Mouse (Mus musculus) testis, postnatal 10 days (tissue): ENCODE results near the gene Ehbp1.

Experiments
- DNase-seq: peaks from one replicate; pipeline ENCODE4 v3.0.0; 2021; ENCODE audit warnings: low spot score

Ehbp1 gene

DNA sequence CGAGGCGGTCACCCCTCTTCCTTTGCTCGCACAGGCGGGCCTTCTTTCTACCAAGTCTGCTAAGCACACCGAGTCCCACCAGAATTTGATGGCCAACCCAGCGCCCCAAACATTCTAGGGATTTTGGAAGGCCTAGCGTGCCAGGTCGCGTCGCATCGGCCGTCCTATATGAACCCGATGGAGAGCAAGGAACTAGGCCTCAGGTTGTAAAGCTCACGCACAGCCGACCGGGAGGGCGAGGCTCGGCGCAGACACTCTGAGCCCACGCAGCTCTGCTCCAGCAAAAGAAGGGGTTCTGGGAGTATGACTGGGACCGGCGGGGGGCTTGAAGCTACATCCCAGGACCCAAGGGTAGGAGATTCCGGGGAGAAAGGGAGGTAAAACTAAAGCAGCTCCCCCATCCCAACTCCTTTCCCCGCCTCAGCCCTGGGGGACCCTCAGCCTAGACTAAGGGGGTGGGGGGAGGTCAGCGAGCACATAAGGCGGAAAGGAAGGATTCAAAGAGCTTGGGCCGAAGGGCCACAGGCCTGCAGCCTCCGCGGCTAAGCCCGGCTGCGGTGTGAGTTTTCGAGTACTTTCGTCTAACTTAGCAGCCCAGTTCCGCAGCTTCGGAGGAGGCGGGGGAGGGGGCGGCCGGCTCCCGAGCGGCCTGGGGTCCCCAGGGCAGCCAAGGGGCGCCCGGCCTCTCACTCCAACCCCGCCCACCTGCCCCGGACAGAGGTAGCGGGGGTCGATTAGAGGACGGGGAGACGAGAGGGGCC is 341.6 kb downstream of the Ehbp1 start:
- peak; percentile 54 for DNase-seq

DNA sequence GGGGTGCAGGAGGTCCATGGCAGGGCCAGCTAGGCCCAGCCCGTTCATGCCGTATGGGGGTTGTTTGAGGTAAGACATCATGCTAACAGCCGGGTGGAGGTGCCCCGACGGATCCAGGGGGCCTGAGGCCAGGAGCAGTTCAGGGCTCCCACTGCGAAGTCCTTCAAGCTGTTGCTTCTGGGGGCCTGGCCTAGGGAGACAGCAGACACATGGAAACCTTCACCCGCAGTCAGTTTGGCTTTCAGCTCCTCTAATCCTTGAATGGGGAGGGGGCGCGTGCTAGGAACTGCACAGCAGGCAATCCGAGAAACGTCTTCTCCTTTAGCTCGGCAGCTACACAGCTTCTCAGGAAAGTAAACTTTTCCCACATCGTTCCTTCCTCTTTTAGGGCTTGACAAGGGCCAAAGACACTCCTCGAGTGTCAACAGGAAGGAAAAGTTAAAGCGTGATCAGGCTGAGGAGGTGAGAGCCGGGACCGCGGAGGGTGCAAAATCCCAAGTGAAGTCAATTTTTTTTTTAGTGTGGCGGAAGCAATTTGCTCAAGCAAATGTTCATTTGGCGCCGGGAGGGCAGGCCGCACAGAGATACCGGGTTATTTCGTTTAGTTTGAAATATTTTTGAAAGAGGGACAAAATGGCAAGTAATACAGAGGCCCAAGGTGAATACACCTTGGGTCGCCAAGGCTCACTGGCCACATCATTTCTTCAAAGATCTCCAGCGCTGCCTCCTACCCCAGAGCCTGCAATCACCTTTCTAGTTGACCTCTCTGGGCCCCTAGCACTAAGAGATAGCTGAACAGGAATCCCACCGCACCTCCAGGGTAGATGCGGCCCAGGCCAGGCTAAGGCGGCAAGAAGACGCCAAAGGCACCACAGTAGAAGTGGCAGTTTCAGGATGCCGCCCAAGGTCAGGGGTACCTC is 342.4 kb downstream of the Ehbp1 start:
- DNase-seq, result no peak

DNA sequence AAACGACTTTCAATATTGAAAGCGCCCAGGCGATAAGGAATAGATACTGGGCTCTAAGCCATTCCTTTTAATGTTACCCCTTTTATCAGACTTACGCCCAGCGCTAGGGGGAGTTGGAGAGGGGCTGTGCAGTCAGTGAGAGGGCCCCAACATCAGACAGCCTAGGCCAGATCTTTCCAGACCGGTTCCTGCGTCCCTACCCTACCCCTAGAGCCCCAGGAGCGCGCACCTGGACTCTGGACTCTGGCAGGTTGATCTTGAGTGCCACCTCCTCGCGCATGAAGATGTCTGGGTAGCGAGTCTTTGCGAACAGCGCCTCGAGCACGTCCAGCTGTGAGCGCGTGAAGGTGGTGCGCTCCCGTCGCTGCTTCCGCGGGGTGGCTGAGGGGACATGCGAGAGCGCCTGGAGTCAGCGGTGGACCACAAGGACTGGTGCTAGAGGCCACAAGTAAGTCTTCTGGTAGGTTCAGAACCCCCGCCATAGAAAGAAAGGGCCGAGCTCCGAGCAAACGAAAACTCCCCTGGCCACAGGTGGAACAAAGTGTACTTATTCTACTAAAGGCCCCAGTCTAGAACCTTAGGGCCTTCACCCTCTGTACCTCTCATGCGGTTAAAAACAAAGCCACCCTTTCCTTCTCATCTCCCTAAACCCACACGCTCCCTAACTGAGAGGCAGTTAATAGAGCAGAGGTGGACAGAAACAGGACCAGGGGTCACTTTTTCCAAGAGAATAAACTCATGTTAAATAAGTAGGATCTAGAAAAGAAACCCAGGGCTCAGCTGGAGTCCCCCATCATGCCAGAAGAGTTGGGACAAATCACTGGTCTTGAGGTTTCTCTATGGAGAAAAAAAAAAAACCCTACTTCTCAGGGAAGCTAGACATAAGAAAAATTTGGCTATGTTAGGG is 343.7 kb downstream of the Ehbp1 start:
- DNase-seq, result peak; percentile 42

DNA sequence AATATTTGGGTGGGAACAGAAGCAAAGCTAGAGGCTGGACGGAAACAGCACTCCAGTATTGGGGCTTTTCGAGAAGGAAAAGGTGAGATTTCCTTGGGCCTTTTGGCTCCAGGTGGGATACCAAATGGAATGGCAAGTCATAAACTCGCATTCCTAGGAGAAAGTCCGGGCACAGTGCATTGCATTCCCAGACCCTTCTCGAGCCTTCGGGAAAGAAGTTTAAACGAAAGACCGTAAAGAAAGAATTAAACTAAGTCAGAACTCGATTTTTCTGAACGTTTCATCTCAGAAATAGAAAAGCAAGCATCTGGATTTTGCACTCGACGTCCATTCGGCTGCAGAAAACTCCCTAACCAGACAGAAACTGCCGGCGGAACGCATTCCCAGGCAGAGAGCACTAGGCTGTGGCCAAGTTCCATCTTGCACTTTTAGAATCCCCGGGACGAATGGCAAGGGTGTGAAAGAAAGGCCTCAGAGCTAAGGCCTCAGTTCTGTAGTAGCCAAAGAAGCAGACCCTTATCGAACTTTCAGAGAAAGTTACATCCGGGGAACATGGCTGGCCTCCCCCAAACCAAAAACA is 344.4 kb downstream of the Ehbp1 start:
- DNase-seq, result no peak

DNA sequence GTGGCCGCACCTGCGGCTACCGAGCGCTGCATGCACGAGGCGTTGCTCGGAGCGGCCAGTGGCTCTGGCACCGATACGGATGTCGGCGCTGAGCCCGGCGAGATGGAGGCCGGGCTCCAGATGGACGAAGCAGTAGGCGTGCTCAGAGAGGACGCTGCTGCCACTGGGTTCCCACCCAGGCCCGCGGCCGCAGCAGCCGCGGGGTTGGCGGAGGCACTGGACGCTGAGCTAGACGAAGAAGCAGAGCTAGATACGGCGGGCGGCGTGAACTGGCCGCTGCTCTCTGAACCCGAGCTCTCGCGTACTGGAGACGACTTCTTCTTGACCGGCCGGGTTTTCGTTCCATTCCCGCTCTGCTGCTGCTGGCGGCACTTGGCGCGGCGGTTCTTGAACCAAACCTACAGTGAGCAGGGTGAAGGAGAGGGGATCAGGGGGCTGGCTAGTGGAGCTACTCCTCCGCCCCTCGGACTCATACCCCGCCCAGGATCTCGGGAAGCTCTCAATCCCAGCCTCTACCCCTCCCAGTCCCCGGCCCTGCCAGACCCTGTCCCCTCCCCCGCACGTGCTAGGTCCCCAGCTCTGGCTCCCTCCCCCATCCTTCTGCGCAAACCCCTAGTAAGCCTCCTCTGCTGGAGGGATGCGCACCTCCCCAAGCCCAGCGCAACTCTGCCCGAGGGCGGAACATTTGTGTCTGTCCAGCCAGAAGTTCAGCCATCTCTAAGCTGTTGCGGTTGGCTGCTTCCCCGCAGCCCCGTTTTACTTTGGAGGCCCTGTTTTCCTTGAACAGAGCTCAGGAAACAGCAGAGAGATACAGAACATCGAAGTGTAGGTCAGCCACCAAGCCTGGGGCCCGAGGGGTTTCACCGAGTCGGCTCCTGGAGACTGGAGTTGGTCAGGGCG is 345.2 kb downstream of the Ehbp1 start:
- DNase-seq, result peak; percentile 54

DNA sequence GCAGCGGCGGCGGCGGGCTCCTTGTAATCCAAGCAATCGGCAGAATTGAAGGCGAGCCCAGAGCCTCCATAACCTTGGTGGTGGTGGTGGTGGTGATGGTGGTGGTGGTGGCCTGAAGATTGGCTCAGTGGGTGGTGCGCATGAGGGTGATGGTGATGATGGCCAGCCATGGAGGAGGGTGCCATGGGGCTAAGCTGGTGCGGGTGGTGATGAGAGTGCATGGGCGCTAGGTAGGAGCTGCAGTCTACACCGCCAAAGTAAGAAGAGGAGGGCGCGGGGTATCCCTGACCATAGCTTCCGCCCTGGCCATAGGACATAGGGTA is 345.8 kb downstream of the Ehbp1 start:
- DNase-seq, result no peak

DNA sequence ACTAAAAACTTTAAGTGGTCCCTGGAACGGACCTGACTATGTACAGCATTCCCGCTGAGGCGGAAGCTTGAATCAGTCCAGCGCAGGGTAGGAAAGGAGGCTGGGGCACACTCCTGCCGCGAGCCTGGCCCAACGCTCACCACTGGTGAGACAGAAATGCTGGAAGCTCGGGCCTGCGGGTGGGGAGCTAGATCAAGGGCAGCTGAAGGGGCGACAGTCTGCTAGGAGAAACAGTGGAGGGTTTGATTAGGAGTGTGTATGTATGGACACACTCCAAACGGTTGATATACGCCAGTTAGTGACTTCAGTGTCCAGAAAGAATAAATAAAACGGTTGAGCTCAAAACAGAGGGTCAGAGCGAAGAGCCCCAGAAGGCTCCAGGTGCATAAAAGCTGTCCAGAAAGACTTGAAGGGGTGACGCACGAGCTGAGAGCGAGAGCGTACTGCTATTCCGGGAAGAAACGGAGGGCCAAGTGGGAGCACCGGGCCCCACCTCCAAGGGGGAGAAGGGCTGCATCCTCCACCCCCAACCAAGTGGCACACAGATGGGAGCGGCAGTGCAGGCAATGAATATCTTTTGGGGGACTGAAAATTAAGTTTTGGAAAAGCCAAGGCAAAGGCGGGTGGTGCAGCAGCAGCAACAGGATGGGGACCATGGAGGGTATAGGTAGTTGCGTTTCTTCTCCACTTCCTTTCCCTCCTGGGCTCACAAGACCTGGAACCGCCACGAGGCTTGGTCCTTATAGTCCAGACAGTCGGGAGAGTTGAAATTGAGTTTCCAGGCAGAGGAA is 346.4 kb downstream of the Ehbp1 start:
- DNase-seq, result no peak

DNA sequence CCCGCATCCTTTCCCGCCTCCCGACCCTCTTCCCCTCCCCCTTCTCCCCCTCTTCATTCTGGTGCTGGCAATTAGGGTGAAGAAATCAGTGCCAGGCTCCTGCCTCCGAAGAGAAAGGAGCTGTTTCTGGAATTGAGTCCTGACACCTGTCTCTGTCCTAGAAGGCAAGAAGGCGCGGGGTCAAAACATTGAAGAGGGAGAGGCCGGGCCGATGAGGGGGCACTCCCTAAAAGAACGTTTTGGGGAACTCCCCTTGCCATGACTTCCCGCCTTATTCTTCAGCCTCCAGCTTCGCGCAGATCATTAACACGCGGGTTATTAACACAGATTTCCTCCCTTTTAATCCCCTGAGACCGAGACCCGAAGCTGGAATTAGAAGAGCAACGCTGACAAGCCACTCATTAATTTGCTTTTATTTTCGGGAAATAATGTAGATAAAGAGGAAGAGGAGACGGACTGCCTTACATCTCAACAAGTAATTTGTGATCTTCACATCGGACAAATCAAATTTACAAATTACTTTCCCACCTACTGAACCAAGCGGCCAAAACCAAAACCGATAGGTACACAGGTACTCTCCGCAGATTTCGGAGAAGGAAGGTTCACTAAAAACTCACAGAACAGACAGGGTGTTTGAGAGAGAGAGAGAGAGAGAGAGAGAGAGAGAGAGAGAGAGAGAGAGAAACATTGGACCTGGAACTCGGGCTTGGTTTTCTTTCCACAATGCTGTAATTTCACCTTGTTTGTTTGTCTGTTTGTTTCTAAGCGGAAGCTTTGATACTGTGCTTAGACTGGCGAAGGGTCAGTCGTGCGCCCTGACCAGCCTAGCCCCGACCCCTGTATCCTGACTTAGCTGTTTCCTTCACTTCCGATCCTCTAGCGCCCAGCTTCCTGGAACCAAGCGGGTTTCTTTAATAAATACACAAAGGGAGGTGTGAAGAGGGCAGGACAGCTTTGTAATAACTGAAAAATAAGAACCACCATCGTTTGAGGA is 347.4 kb downstream of the Ehbp1 start:
- no peak for DNase-seq

DNA sequence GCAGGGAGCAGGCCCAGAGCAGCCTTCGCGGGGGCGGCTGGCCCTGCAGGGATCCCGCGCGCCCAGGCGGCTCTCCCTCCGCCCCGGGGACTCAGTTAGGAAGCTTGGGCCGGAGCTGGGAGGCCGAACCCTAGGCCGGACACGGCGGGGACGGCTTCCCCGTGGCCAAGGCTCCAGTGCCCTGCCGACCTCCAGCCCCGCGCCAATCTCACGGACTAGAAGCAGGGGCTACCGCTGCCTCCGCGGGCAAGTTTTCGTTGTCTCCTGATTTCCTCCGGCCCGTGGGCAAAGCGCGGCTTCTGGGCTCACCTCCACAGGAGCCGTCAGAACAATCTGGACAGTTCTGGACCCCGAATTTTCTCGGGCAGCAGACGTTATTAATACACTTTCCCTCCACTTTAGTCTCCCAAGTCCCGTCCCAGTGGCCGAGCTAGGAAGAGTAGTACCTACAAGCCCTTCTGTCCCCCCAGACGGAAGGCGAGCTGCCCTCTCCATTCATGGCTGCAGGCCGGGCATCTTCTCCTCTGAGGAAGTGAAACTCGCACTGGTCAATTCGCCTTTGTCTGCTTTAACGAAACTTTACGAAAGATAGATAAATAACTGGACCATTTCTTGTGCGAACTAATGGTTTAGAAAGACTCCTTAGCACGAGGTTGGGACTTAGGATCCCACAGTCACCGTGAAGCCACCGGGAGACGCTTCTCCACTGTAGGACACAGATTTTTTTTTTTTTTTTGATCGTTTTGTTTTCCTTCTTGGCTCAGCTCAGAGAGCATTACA is 348.3 kb downstream of the Ehbp1 start:
- DNase-seq, result peak; percentile 58

DNA sequence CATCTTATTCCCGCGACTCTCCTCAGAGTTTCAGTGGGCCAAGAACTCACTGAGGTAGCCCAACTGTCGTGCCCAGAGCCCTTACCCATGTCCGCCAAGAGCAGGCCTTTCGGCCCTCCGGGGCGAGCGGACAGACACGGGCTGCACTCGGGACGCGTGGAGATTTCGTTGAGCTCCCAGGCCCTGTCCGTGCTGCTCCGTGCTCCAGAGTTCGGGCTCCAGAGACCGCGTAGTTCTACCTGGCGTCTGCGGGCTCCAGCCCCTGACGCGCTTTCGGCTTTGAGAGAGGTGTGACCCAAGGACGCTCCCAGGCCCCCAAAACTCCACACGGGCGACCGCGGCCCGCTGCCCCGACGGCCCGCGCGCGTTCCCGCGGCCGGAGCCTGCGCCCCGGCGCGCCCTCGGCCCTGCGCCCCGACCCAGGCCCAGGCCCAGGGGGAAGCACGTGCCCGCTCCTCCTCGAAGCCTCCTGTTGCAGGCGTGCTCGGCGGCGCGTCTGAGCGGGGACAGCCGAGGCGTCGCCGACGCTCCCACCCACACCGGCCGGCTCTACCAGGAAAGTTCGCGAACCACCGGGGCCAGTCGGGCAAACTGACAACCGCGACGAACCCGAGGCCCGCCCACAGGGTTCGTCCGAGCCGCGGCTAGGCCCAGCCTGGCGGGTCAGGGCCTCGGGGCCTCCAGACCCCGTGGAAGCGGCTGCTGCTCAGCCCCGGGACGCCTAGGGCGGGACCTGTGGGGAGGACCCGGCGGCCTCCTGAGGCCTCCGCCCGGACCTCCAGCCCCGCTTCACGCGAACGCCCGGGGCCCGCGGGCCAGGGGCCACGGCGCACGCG is 349.1 kb downstream of the Ehbp1 start:
- DNase-seq, result peak; percentile 51

DNA sequence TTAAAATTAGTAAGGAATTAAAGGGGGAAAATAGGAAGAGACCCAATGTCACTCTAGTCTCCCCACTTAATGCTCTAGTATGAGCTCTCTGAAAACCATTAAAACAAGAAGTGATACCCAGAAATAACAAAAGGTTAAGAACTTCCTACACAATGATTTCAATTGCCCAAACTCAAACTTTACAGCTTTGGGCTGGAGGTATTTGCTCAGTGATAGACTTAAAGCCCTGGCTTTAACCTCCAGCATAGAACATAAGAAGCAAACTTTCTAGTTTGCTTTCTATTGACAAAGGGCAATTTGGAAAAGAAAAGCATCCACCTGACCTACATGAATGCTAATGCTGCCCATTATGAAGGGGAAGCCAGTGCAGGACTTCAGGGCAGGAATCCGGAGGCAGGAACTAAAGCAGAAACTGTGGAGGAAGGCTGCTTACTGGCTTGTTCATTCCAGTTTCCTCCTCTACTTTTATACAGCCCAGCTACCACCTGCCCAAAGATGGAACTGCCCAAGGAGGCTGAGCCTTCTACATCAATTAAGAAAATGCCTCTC is 353.6 kb downstream of the Ehbp1 start:
- no peak for DNase-seq

DNA sequence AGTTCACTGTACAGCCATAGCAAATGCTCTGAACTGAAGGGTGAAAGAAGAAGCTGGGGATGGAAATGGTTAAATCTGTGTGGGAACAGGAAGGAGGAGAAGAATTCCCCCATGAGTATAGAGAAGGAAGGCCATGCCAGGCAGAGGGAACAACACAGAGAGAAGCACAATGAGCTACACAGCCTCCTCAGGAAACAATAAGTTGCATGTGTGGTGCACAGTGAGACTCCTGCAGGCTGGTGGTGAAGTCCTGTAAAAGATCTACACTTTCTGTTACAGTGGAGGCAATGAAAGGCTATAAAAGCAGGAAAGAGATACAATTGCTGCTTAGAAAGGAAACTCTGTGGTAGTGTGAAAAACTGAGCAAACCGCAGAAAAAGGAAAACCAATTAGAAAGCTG is 357.0 kb downstream of the Ehbp1 start:
- no peak for DNase-seq

DNA sequence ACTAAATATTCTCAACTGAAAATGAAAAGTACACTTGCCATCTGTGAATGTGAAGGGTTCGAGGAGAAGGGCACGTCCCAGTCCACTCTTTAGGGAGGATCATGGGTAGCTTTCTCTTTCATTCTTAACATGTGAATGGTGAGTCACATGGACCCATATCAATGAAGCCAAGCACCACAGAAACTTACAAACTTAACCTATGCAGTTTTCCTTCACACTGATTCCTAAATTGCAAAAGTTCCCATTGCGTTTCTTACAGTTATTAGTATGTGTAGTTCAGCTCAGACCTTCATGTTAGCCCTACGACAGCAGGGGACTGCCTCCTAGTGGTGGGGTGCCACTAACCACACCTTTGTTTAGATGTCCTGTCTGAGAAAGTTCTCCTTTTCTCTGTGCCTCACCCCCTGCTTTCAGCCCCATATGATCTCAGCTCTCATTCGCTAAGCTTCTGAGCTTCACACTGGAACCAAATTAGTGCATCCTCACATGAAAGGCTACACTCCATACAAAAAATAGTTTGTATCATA is 368.0 kb downstream of the Ehbp1 start:
- no peak for DNase-seq

DNA sequence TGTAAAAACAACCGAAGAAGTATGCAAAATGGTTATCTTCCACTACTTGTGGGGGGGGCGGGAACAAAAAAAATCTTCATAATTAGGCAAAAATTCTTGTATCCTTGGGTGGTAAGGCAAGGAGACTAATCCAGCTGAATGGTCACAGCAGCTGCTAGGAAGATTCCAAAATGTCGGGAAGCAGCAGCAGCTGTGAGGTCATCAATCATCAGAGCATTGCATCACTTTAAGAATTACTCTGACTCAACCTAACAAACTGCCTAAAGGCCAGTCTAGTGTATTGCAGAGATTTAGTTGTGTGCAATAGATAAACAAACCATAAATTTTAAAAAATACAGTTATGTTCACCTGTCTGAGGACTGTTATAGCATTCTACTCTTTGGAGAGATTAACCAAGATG is 368.5 kb downstream of the Ehbp1 start:
- no peak for DNase-seq

DNA sequence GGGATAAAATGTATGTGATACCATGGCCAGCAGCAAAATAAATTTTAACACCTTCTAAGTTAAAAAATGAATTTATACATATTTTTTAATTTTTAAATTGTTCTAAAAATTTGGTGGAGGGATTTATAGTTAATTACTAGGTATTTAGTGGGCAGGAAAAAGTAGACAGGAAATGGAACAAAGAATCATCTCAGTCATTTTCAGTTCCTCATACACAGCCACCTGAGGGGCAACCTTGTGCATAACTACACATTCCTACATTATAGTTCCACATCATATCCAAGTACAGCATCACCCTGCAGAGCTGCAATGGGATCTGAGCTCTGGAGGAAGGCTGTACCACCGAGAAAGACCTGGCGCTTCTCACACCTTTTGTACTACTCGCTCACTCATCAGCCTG is 373.2 kb downstream of the Ehbp1 start:
- no peak for DNase-seq
